Mouse (Mus musculus) G1E (cell line): Measurements from ENCODE around the gene Dnah11.

Source experiments
- CTCF ChIP-seq: IDR thresholded peaks from 2 replicates; pipeline ENCODE4 v1.5.1; 2012; ENCODE audit warnings: low read depth, low read length, inconsistent platforms, mixed read lengths
- GATA1 ChIP-seq: IDR thresholded peaks from 2 replicates; pipeline ENCODE4 v1.6.1; 2012; ENCODE audit warnings: borderline replicate concordance, low read length, inconsistent platforms, mixed read lengths
- POLR2AphosphoS5 ChIP-seq: IDR thresholded peaks from 2 replicates; pipeline ENCODE4 v1.6.1; 2012; ENCODE audit warnings: low read depth, low read length, inconsistent platforms; ENCODE audit not compliant: insufficient replicate concordance
- TAL1 ChIP-seq: conservative IDR thresholded peaks from 2 replicates; pipeline ENCODE4 v1.6.1; 2012; ENCODE audit warnings: low read depth, low read length, inconsistent platforms, mixed read lengths

GRCm38 (mm10) chr12:117980315-117980714, 218.5 kb downstream of the Dnah11 start:
- TF ChIP-seq CTCF = no peak
- no peak for TF ChIP-seq GATA1
- TF ChIP-seq POLR2AphosphoS5 = no peak
- no peak for TF ChIP-seq TAL1
